Mouse (Mus musculus): Measurements from ENCODE around the gene Chtop. TPM values are rescaled to one million over a fixed set of nuclear protein-coding genes. Genes with fewer than 3 reads are reported as not detected.

The Chtop gene
- polyA plus RNA-seq (2012; rRNA removed): 98.1 and 103 TPM in 2 replicates

DNA sequence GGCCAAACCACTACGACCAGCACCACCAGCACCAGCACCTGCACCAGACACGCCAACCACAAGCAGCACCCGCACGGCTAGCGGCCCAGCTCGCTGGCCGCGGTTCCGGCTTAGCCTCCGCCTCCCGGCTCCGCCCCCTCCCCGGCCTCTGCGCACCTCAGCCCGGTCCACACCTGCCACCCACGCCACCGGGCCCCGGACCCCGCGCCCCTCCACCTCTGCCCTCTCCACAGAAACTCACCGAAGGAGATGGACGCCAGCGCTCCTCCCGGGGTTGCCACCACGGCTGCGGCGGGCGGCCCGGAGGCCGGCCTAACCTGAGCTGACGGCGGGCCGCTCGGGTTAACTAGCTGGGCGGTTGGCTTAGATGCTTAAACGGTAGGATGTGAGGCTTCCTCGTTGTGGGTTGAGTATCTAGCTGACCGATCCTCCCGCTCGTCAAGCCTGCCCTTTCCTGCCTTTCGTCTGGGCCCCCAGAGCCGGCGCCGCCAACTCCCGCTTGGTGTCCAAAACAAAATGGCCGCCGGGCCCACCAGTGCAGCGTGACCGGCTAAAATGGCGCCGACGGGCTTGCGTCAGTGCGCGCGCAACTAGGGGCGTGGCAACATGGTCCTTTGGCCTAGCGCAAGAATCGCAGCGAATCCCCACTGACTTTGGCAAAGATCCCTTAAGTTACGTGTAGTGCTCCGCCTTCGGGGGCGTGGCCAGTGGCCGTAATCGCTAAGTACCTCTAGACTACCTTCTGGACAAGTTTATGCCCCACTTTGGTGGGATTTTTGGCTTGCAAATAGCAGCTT is at the start of gene Chtop:
Chtop (minus strand) TSS at position 549 of the 797 bp plus-strand sequence.
- peak; percentile 98 for DNase-seq (ENCODE audit: low spot score)

DNA sequence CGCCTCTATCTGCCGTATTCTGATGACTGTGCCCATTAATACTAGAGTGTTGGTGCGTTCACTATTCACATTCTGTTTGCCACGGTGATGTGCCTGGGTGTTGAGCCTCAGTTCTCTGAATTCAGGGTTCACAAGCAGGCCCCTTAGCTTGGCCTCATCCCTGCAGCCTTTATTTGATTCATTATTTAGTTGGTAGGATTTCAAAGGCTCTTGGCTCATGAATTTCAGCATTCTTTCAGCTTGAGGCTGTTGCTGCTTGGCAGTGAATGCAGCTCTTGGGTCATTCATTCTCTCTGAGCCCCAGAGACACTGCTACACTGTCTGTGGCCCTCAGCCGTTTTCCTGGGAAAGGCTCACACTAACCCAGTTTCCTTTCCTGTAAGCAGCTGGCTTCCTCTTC is 46.7 kb upstream of the Chtop start:
- no peak for DNase-seq (ENCODE audit: low spot score)

- no peak for DNase-seq (ENCODE audit: low spot score)
These were observed 42.9 kb upstream of the Chtop start for GRCm38 (mm10) chr3:90552231-90552630.

DNA sequence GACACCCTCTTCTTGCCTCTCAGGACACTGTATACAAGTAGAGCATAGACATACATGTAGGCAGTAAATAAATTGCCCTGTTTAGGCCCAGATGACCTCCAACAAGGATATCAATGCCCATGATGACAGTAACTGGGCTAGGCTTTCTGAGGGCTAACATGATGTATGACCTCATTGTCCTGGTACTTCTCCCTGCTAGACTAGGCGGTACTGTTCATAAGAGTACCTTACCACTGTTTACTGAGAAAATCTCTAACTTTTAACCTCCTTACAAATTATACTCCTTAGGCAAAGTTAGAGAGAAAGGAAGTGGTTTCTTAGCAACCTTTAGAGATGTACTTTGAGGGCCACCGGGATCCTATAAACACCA is 41.1 kb upstream of the Chtop start:
- DNase-seq (ENCODE audit: low spot score): no peak

DNA sequence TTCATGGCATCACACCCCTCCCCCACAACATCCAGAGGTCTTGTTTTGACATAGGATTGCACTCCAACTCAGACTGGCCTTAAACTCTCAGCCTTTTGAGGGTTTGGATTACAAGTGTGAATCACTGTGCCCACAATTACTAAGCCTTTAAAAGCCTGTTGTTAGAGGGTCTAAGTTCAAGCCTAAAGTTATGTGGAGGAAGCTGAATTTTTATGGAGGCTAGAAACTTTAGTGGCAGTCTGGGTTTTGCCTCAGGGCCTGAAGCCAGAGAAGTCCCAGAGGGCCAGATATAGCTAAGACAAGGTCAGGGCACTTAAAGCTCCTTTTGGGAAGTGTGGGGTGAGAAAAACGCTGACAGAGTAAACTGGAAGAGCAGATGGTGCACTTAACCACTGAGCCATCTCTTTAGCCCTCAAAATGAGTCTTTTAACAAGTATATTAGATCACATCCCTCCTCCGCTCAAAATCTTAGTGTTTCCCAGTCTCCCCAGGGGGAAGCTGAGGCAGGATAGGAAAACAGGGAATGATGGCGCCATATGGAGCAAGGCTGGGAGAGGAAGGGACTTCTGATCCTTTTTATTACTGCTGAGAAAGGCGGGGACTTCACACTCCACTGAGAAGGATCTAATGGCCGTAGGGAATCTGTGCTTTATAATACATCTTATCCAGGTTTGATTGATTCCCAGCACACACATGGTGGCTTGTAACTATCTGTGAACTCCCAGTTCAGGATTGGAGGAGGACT is 40.5 kb upstream of the Chtop start:
- DNase-seq (ENCODE audit: low spot score): no peak

DNA sequence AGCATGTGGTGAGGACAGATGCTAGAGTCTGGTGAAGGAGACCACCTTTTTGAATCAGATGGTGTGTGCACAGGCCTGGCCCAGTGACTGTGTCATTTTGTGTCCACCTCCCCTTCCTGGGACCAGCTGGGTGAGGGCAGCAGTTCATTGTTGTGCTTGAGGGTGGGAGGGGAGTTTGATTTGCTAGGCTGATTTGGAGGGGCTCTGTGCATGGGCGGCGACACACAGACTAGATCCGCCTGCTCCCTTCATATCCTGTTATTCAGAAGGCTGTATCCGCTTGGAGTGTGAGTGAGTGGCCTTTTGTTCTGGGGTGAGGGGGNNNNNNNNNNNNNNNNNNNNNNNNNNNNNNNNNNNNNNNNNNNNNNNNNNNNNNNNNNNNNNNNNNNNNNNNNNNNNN is 31.6 kb upstream of the Chtop start:
- DNase-seq (ENCODE audit: low spot score): no peak

GRCm38 (mm10) chr3:90537905-90538296 is 28.6 kb upstream of the Chtop start:
- peak; percentile 46 for DNase-seq (ENCODE audit: low spot score)

DNA sequence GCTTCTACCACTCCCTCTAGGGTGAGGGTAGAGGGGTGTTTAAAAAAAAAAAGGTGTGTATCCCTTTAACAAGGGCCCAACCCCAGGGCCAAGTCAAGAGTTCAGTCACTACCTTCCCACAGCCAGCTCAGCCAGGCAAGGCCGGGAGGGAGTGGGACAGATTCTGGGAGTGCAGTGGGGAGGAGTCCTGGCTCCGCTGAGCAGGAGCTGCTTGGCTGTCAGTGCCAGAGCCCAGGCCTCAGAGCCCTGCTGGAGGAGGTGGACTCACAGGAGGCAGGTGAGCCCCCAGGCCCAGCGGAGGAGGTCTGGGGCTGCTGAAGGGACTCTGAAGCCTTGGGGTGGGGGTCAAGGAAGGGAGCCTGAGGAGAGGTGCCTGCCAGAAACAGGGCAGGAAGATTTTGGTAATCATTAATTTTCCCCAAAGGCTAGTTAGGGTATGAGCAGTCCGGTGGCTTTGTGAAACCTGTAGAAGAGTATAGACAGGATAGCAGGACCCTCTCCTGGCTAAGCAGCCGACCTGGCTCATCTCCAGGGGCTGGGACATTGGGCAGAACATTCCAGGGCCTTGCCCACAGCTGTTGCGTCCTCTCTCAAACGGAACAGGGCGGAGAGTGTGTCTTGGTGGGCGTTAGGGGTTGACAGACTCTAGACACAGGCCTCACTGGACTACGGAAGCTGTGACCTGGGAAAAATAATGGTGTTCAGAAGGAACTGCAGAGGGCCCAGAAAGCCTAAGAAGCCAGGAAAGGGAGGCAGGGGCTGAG is 28.0 kb upstream of the Chtop start, which contains the start of gene S100a16:
S100a16 (plus strand) TSS at position 114 of the 764 bp plus-strand sequence.
- peak; percentile 76 for DNase-seq (ENCODE audit: low spot score)

GRCm38 (mm10) chr3:90535446-90535845 is 26.1 kb upstream of the Chtop start:
- DNase-seq (ENCODE audit: low spot score): no peak

DNA sequence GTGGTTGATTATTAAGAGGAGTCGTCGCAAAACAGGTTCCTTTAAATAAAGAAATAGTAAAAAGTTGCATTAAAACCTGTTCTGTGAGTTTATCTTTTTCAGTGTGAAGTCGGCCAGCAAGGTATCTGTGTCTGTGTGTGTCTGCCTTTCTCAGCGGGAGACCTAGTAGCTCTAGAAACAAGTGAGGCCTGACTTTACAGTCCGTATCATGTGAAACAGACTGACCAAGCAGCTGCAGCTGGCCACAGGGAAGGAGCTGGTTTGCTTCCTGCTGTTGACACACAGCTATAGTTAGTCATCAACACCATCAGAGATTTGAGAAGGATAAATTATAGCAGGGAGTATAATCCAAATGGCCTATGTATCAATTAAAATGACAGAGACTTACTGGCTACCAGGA is 22.4 kb upstream of the Chtop start:
- no peak for DNase-seq (ENCODE audit: low spot score)

- no peak for DNase-seq (ENCODE audit: low spot score)
These were observed 18.1 kb upstream of the Chtop start for GRCm38 (mm10) chr3:90527291-90527873.

GRCm38 (mm10) chr3:90526580-90526979 is 17.3 kb upstream of the Chtop start, which contains the start of gene S100a14:
TSS of gene S100a14 (plus strand) at chr3:90526856.
- DNase-seq (ENCODE audit: low spot score): peak; percentile 63

DNA sequence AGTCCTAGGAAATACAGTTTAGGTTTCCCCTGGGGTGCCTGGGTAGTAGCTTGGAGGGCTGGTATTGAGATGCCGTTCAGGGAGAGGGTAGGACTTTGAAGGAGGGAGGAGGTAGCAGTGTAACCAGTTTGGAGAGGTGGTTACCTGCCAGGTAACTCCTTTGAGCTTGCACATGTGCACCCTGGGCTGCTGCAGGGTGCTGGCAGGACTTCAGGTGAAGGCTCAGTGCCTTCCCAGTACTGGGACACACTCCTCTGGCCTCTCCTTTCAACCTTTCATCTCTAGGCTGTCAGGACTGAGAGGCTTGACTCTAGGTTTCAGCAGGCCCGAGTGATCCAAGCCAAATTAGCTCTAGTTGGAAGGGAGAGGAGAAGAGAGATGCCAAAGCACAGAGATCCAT is 16.8 kb upstream of the Chtop start:
- DNase-seq (ENCODE audit: low spot score): no peak

GRCm38 (mm10) chr3:90525421-90525820 is 16.1 kb upstream of the Chtop start:
- no peak for DNase-seq (ENCODE audit: low spot score)

GRCm38 (mm10) chr3:90517711-90518110 is 8.4 kb upstream of the Chtop start:
- DNase-seq (ENCODE audit: low spot score): no peak

DNA sequence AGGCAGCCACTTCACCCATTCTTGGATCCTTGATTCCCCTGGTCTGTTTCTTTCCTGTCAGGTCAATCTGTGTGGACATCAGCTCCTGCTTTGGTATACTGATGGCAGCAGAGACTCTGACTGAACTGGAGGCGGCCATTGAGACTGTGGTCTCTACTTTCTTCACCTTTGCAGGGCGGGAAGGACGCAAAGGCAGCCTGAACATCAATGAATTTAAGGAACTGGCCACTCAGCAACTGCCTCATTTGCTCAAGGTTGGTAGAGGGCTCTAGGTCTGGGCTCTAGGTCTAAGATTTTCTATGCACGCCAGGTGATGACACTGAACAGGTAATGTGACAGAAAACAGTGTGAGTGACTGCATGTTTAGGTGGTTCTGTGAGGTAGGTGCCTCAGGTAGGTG is 6.5 kb upstream of the Chtop start:
- DNase-seq (ENCODE audit: low spot score): no peak

- no peak for DNase-seq (ENCODE audit: low spot score)
These were observed 5.9 kb upstream of the Chtop start for GRCm38 (mm10) chr3:90515242-90515641.

DNA sequence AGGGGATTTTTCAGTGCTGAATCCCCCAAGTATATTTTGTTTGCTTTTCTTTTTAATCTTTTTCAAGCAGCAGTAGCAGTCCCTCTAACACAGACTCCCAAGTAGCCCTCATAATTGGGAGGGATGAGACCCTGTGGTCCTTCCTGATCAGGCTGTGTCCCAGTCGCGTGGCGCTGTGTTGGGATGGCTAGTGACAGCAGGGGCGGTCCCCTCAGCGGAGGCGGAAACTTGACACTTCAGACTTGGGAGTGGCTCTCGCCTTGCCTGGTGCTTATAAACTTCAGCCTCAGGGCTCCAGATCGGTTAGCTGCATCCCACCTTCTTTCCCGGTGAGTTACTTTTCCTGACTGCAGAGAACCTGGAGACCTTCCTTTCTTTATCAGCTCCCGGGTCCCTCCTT is 5.4 kb upstream of the Chtop start:
- DNase-seq (ENCODE audit: low spot score): peak; percentile 50

DNA sequence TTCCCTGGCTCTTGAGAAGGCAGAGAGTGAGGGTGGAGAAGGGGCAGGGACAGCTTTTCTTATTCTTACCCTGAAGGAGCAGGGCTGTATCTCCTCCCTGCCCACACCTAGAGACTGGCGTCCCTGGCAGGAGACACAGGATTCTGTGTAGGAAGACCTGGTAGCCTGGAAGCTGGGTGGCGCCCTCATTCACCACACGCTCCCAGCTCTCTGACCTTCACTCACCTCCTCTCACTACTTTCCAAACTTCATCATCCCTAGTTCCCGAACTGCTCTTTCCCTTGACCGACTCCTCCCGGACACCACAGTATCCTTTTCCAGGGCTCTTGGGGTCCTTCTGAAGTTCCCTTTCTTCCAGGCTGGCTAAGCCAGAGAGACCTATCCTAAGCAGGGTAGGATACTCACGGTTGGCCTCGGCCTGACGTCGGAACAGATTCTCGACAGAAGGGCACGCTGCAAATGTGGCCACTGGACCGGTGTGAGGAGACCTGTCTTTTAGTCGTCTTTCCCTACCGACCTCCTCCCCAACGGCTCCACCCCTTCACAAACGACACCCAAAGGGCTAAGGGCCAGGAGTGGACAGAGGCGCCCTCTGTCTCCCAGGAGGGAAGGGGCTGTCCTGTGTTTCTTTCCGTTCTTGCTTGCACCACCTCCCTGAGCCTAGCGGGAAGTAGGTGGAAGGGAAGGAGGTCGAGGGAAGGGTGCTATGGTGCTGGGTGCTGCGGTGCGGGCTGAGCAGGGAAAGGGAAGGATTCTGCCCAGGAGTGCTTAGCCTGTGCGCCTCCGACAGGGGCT is 4.7 kb upstream of the Chtop start, which contains the start of the genes S100a1 and S100a13:
S100a1 (minus strand) TSS at position 597 of the 795 bp plus-strand sequence.
S100a13 (plus strand) TSS at position 640 of the 795 bp plus-strand sequence.
- peak; percentile 60 for DNase-seq (ENCODE audit: low spot score)

DNA sequence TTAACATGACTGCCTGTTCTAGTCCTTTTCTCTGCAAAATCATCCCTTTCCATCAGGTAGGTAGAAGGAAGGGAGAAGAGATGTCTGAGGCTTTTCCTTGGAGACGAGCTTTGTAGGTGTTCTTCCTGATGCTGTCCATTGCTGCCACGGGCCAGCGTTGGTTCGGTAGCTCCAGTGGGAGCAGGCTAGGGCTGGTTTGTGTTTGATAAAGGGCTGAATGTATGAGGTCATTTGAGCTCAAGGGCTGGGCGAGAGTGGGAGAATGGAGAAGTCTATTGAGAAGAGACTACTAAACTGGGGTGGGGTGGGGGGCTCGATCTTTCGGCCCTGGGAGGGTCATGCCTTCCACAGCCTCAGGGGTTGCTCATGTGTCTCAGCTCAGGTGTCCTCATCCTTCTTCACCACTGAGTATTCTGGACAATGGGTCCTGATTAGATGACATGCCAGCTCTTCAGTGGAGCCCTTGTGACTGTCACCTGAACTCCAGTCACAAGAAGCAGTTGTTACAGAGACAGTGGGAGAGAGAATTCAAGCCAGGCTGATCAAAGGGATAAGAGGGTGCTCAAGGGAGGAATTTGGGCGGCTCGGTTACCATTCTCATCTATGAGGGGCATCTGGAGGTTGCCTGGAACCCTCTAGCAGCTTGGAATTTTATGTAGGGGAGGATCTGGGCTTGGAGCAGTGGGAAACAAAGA is 3.8 kb upstream of the Chtop start:
- DNase-seq (ENCODE audit: low spot score): no peak

Measured in urinary bladder, adult 2 months (tissue).